18 mouse cellular contexts compared by ENCODE assay signal in the genomic region with DNA sequence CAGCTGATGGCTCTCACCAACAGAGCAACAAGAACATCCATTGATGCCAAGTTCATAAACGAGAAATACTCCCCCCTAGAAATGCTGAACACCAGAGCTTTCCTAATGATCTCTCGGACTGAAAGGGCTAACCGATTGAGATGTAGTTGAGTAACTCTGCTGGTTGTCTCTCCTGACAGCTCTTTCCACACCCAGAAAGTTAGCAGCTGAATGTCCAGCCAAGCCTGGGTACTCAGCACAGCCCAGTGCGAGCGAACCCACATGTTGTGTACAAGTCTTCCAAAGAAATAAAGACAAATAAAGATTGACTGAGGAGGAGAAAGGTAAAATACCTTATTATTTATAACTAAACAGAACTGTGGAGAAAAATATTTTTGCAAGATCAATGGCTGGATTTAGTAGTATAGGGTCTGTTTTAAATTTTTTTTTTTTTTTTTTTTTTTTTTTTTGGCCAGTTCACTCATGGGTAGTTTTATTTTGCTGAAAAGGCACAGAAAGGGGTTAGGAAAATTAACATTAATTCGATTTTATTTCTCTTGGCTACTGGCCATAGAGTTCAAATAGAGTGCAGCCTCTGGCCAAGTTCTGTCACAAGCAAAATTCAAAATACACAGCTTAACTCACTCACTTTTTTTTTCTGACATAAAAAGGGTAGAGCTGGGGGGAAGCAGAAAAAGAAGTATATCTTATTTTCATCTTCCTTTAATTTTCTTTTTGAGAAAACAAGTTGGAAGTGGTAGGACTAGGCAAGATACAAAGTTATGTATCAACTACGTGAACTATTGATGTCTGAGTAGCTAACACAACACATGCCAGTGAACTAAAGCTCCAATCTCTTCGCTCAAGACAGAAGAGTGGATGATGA.
DNase-seq lines count a peak whose midpoint lies in the region; ATAC-seq and TF ChIP-seq lines count a peak whose summit lies in the region.
"Had no signal": no experiment of that assay in that cellular context is flagged by ENCODE, and none has a peak within 500 bp of the region (broad histone marks: within the 10 kb centered on the region; RNA-seq: fewer than 3 reads in every experiment).

No protein-coding gene starts in this region.

- no peak overlapping the region for H3K4me2 ChIP-seq in heart, embryonic 13.5 days
- no peak overlapping the region for H3K4me2 ChIP-seq in kidney, postnatal 0 days (ENCODE audit: low read length)
- H3K4me2 ChIP-seq in stomach, embryonic 14.5 days (replicated peaks; ENCODE audit: low read depth, low read length) = no peak overlapping the region
- no peak overlapping the region for H3K4me2 ChIP-seq in stomach, postnatal 0 days (replicated peaks; ENCODE audit: low read depth)
- H3K4me2 ChIP-seq: liver, embryonic 11.5 days; midbrain, embryonic 13.5 days; neural tube, embryonic 15.5 days had no signal

- no peak for ATAC-seq in heart, embryonic 13.5 days (ENCODE audit: extremely low read depth, insufficient number of reproducible peaks, low FRiP score, low TSS enrichment)
- ATAC-seq in kidney, postnatal 0 days (replicated peaks; ENCODE audit: low FRiP score, low read depth) = no peak
- no peak for ATAC-seq in stomach, embryonic 14.5 days (ENCODE audit: insufficient number of reproducible peaks, insufficient read depth, low FRiP score, low read depth)
- ATAC-seq in stomach, postnatal 0 days (ENCODE audit: low FRiP score, low TSS enrichment) = no peak
- ATAC-seq: midbrain, embryonic 13.5 days had no signal

- H3K27ac ChIP-seq in heart, embryonic 13.5 days (replicated peaks) = peak overlapping the region; percentile 67
- H3K27ac ChIP-seq in heart, embryonic 10.5 days = no peak overlapping the region
- peak overlapping the region; percentile 85 for H3K27ac ChIP-seq in kidney, postnatal 0 days
- peak overlapping the region; percentile 29; the same call in 1 of the 2 replicates for H3K27ac ChIP-seq in stomach, embryonic 14.5 days (ENCODE audit: low read length)
- H3K27ac ChIP-seq in stomach, postnatal 0 days (replicated peaks) = no peak overlapping the region
- no peak overlapping the region for H3K27ac ChIP-seq in forebrain, embryonic 10.5 days
- H3K27ac ChIP-seq: macrophage; midbrain, embryonic 13.5 days; neural tube, embryonic 15.5 days had no signal

- peaks cover 3% of the 10 kb centered on the region; the same call in 1 of the 2 replicates for H3K9me3 ChIP-seq in heart, embryonic 13.5 days
- no peaks in the 10 kb centered on the region for H3K9me3 ChIP-seq in heart, embryonic 10.5 days
- no peaks in the 10 kb centered on the region; the same call in 1 of the 2 replicates for H3K9me3 ChIP-seq in kidney, postnatal 0 days (replicated peaks; ENCODE audit: low read length)
- H3K9me3 ChIP-seq in stomach, embryonic 14.5 days (ENCODE audit: control insufficient read depth, low read depth, low read length) = no peaks in the 10 kb centered on the region
- H3K9me3 ChIP-seq in stomach, postnatal 0 days (ENCODE audit: control insufficient read depth, low read length) = no peaks in the 10 kb centered on the region
- H3K9me3 ChIP-seq in forebrain, embryonic 10.5 days = no peaks in the 10 kb centered on the region
- H3K9me3 ChIP-seq: midbrain, embryonic 13.5 days; neural tube, embryonic 15.5 days had no signal

- no peaks in the 10 kb centered on the region for H3K27me3 ChIP-seq in heart, embryonic 13.5 days (replicated peaks)
- H3K27me3 ChIP-seq in heart, embryonic 10.5 days (ENCODE audit: insufficient read depth, poor library complexity, severe bottlenecking) = peaks cover 4% of the 10 kb centered on the region; the same call in 1 of the 2 replicates
- no peaks in the 10 kb centered on the region for H3K27me3 ChIP-seq in kidney, postnatal 0 days (ENCODE audit: insufficient read depth, low read length)
- H3K27me3 ChIP-seq in stomach, embryonic 14.5 days (ENCODE audit: control insufficient read depth, insufficient read depth, low read length) = no peaks in the 10 kb centered on the region
- H3K27me3 ChIP-seq in stomach, postnatal 0 days (ENCODE audit: control insufficient read depth, insufficient read depth, low read length) = no peaks in the 10 kb centered on the region
- H3K27me3 ChIP-seq in forebrain, embryonic 10.5 days (ENCODE audit: poor library complexity, severe bottlenecking) = no peaks in the 10 kb centered on the region
- H3K27me3 ChIP-seq: midbrain, embryonic 13.5 days; neural tube, embryonic 15.5 days had no signal

- no peak for TF ChIP-seq CTCF in kidney, postnatal 0 days (IDR thresholded peaks at IDR 0.05; ENCODE audit: low read depth)
- TF ChIP-seq CTCF in stomach, postnatal 0 days (IDR thresholded peaks at IDR 0.05; ENCODE audit: low read depth) = no peak

- no peak overlapping the region for H3K9ac ChIP-seq in heart, embryonic 13.5 days
- no peak overlapping the region for H3K9ac ChIP-seq in kidney, postnatal 0 days (ENCODE audit: low read depth, low read length)
- H3K9ac ChIP-seq in stomach, embryonic 14.5 days (replicated peaks; ENCODE audit: low read depth, low read length) = no peak overlapping the region
- no peak overlapping the region for H3K9ac ChIP-seq in stomach, postnatal 0 days (ENCODE audit: low read length)
- H3K9ac ChIP-seq: midbrain, embryonic 13.5 days; neural tube, embryonic 15.5 days had no signal

- H3K36me3 ChIP-seq in heart, embryonic 13.5 days = no peaks in the 10 kb centered on the region
- no peaks in the 10 kb centered on the region for H3K36me3 ChIP-seq in heart, embryonic 10.5 days
- no peaks in the 10 kb centered on the region for H3K36me3 ChIP-seq in kidney, postnatal 0 days (ENCODE audit: insufficient read depth, low read length)
- no peaks in the 10 kb centered on the region for H3K36me3 ChIP-seq in stomach, embryonic 14.5 days (ENCODE audit: control insufficient read depth, insufficient read depth, low read length)
- H3K36me3 ChIP-seq in stomach, postnatal 0 days (ENCODE audit: control insufficient read depth, insufficient read depth, low read length) = no peaks in the 10 kb centered on the region
- H3K36me3 ChIP-seq in forebrain, embryonic 10.5 days (replicated peaks) = no peaks in the 10 kb centered on the region
- H3K36me3 ChIP-seq: midbrain, embryonic 13.5 days; neural tube, embryonic 15.5 days had no signal

- WGBS in heart, embryonic 13.5 days = 64% methylated on average over 8 of the region's 8 CpGs
- WGBS in heart, embryonic 10.5 days = 82% methylated on average over 8 of the region's 8 CpGs
- 58% methylated on average over 8 of the region's 8 CpGs for WGBS in kidney, postnatal 0 days
- WGBS in stomach, embryonic 14.5 days = 70% methylated on average over 8 of the region's 8 CpGs
- 57% methylated on average over 8 of the region's 8 CpGs for WGBS in stomach, postnatal 0 days
- WGBS in forebrain, embryonic 10.5 days = 86% methylated on average over 8 of the region's 8 CpGs

- TF ChIP-seq EP300 in stomach, postnatal 0 days (optimal IDR thresholded peaks at IDR 0.05) = no peak

- no peak for DNase-seq in heart, embryonic 10.5 days (ENCODE audit: low spot score)
- DNase-seq in kidney, postnatal 0 days (ENCODE audit: low spot score) = peak; percentile 79
- DNase-seq in kidney, postnatal 36 days = no peak
- no peak for DNase-seq in stomach, postnatal 0 days (ENCODE audit: low spot score)
- DNase-seq in forebrain, embryonic 10.5 days (ENCODE audit: extremely low spot score, low spot score) = no peak
- DNase-seq in right cerebral cortex, postnatal 4 days = no peak
- DNase-seq: adrenal gland, postnatal 25 days; B cell, adult 2 months; cerebellum, adult 18-20 months; cerebellum, postnatal 36 days; heart, adult 11 months; thymus, postnatal 14 days had no signal

- H3K4me1 ChIP-seq in heart, embryonic 13.5 days = 0 out of 2 replicates have a peak, but pooled peaks cover 3% of the 10 kb centered on the region
- no peaks in the 10 kb centered on the region for H3K4me1 ChIP-seq in heart, embryonic 10.5 days
- no peaks in the 10 kb centered on the region for H3K4me1 ChIP-seq in kidney, postnatal 0 days (replicated peaks; ENCODE audit: insufficient read depth, low read length)
- peaks cover 5% of the 10 kb centered on the region; the same call in 1 of the 2 replicates for H3K4me1 ChIP-seq in stomach, embryonic 14.5 days (ENCODE audit: control insufficient read depth, insufficient read depth, low read length)
- H3K4me1 ChIP-seq in stomach, postnatal 0 days (replicated peaks; ENCODE audit: control insufficient read depth, insufficient read depth) = no peaks in the 10 kb centered on the region
- no peaks in the 10 kb centered on the region for H3K4me1 ChIP-seq in forebrain, embryonic 10.5 days
- H3K4me1 ChIP-seq: midbrain, embryonic 13.5 days had no signal

- H3K4me3 ChIP-seq in heart, embryonic 13.5 days = no peak overlapping the region
- H3K4me3 ChIP-seq in heart, embryonic 10.5 days = no peak overlapping the region
- H3K4me3 ChIP-seq in kidney, postnatal 0 days (replicated peaks; ENCODE audit: low read depth, low read length) = no peak overlapping the region
- no peak overlapping the region for H3K4me3 ChIP-seq in stomach, embryonic 14.5 days (ENCODE audit: low read depth, low read length)
- H3K4me3 ChIP-seq in stomach, postnatal 0 days (ENCODE audit: low read depth, low read length) = no peak overlapping the region
- H3K4me3 ChIP-seq in forebrain, embryonic 10.5 days = no peak overlapping the region
- H3K4me3 ChIP-seq: midbrain, embryonic 13.5 days; neural tube, embryonic 15.5 days had no signal

Comparison
In these comparisons a context has a peak if more than half of its experiments do, and no peak if none do; other contexts are left out.
1. H3K27ac ChIP-seq: peak in heart, embryonic 13.5 days (single experiment), kidney, postnatal 0 days (single experiment) and stomach, embryonic 14.5 days (single experiment); none in heart, embryonic 10.5 days (single experiment), stomach, postnatal 0 days (single experiment) and forebrain, embryonic 10.5 days (single experiment).